ENCODE assay signal across 12 mouse cellular contexts in genomic region chr4:34579215-34579614, GRCm38 (mm10).
"Had no signal": no experiment of that assay in that cellular context is flagged by ENCODE, and none has a peak within 500 bp of the region (broad histone marks: within the 10 kb centered on the region; RNA-seq: fewer than 3 reads in every experiment).

No protein-coding gene starts in this region.

- H3K27me3 ChIP-seq: limb, embryonic 13.5 days; neural tube, embryonic 15.5 days had no signal

- H3K27ac ChIP-seq: limb, embryonic 13.5 days; liver, embryonic 14.5 days; midbrain, embryonic 10.5 days; neural tube, embryonic 15.5 days had no signal

- DNase-seq: kidney, postnatal 10 days; left cerebral cortex, postnatal 4 days; lung, adult 18-20 months; lung, postnatal 4 days; midbrain, embryonic 14.5 days; thymus, adult 2 months; thymus, postnatal 25 days had no signal

- H3K9me3 ChIP-seq: limb, embryonic 13.5 days; midbrain, embryonic 10.5 days; neural tube, embryonic 15.5 days had no signal

- H3K9ac ChIP-seq: limb, embryonic 13.5 days; liver, embryonic 14.5 days; neural tube, embryonic 15.5 days had no signal

- H3K4me3 ChIP-seq: limb, embryonic 13.5 days; midbrain, embryonic 10.5 days; myocyte; neural tube, embryonic 15.5 days had no signal

- H3K4me2 ChIP-seq: limb, embryonic 13.5 days; neural tube, embryonic 15.5 days had no signal

- H3K4me1 ChIP-seq: limb, embryonic 13.5 days; midbrain, embryonic 10.5 days had no signal
